Mouse (Mus musculus) liver, postnatal 0 days (tissue): ENCODE results near the gene Dmac2. TPM values are rescaled to one million over a fixed set of nuclear protein-coding genes. Genes with fewer than 3 reads are reported as not detected.

Experiments used
- ATAC-seq: fragments of 200-750 bp; cut with Nextera tagmentation; 2 replicates; pipeline ENCODE4 v1.8.0; 2017; ENCODE audit warnings: mild to moderate bottlenecking, moderate library complexity
- DNase-seq: peaks from one replicate; pipeline ENCODE4 v3.0.0-alpha.2; 2016
- H3K27ac ChIP-seq: fragments of 300-500 bp; sonication (generic); 2 replicates; pipeline ENCODE4 v1.5.1; 2014; ENCODE audit warnings: antibody characterized with exemption, moderate library complexity, mild to moderate bottlenecking, low read depth
- H3K27me3 ChIP-seq: fragments of 300-500 bp; sonication (generic); 2 replicates; pipeline ENCODE4 v1.6.1; 2014; ENCODE audit warnings: low read length, control low read depth, mixed read lengths; ENCODE audit not compliant: insufficient read depth
- H3K36me3 ChIP-seq: fragments of 300-500 bp; sonication (generic); replicated peaks from 2 replicates; pipeline ENCODE4 v1.6.1; 2014; ENCODE audit warnings: mild to moderate bottlenecking, control low read depth, low read length, moderate library complexity, mixed read lengths; ENCODE audit not compliant: insufficient read depth
- H3K4me1 ChIP-seq: fragments of 300-500 bp; sonication (generic); 2 replicates; pipeline ENCODE4 v1.6.1; 2014; ENCODE audit warnings: antibody characterized with exemption, mild to moderate bottlenecking, control low read depth; ENCODE audit not compliant: insufficient read depth
- H3K4me2 ChIP-seq: fragments of 300-500 bp; sonication (generic); 2 replicates; pipeline ENCODE4 v1.6.1; 2014; ENCODE audit warnings: low read depth, mild to moderate bottlenecking, low read length, moderate library complexity, mixed read lengths
- H3K4me3 ChIP-seq: fragments of 300-500 bp; sonication (generic); 2 replicates; pipeline ENCODE4 v1.5.1; 2014; ENCODE audit warnings: low read depth, low read length
- H3K9ac ChIP-seq: fragments of 300-500 bp; sonication (generic); replicated peaks from 2 replicates; pipeline ENCODE4 v1.6.1; 2014; ENCODE audit warnings: mild to moderate bottlenecking, moderate library complexity
- H3K9me3 ChIP-seq: fragments of 300-500 bp; sonication (generic); 2 replicates; pipeline ENCODE4 v1.6.1; 2016; ENCODE audit warnings: mild to moderate bottlenecking, control low read depth, low read length, mixed read lengths
- CTCF ChIP-seq: sonication (generic); IDR thresholded peaks from 2 replicates; pipeline ENCODE4 v1.5.1; 2016; ENCODE audit warnings: antibody characterized with exemption, low read depth
- EP300 ChIP-seq: IDR thresholded peaks from 2 replicates; pipeline ENCODE4 v1.6.1; 2016; ENCODE audit warnings: antibody characterized with exemption, low read depth, mild to moderate bottlenecking
- WGBS: fragments of 180-500 bp; shearing (Covaris S2); extraction: QIAGEN DNeasy Blood & Tissue Kit; methylation state at CpG from one replicate; pipeline ENCODE4 v1.1.7; 2014; ENCODE audit not compliant: insufficient replicate concordance; 5-methylcytosine and 5-hydroxymethylcytosine counted together
- polyA plus RNA-seq: library from polyadenylated mRNA; unstranded; fragments of >200 nt; fragmentation: Nextera tagmentation; extraction: Ambion mirVana; gene quantifications from 2 replicates; pipeline ENCODE4 v1.2.1, GENCODE M21; 2015

Dmac2 gene
- polyA plus RNA-seq, 1 experiment from 2014 or later: 13.7 TPM

DNA sequence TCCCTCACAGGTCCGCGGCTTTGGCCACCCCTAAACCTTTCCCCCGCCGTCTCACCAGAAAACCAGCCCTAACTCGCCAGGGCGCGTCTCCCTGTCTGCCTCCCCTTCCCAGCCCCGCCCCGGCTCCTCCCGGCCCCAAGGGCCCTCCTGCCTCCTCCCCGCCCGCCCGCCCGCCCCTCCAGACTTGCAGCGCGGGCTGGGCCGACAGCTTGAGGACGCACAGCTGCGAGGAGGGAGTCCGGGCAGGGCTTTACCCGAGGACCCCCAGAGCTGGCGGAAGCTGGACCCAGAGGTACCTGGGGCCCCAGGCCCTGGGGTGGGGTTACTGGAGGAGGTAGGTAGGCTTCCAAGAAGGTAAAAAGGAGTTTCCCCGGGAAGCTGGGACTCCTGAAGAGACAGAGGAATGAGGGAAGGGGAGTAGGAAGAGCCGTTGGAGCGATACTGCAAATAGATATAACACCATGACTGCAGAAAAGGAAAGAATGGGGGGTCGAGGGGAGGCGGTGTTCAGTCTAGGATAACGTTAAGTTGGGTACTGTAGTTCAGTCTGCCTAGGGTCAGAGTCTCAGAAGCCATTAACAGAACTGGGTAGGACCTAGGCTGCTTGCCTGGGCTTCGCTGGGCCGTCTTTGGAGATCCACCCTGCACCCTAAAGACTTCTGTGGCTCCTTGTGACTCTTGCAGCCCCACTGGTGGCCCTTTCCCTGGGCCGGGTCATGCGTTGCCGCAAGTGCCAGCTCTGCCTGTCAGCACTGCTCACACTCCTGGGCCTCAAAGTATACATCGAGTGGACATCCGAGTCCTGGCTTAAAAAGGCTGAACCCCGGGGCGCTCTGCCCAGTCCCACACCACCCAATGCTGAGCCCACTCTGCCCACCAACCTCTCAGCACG lies 8.5 kb downstream of the Dmac2 start:
- Histone ChIP-seq H3K27ac (peak overlapping the region; percentile 41), H3K36me3 (peaks cover 45% of the 10 kb centered on the region), H3K9me3 (no peaks in the 10 kb centered on the region), H3K4me2 (peak overlapping the region; percentile 76), H3K9ac (peak overlapping the region; percentile 70), H3K4me1 (peaks cover 28% of the 10 kb centered on the region), H3K27me3 (no peaks in the 10 kb centered on the region), H3K4me3 (peak overlapping the region; percentile 50)
- ATAC-seq (peak; percentile 43), DNase-seq (peak; percentile 75)
- no peak for TF ChIP-seq CTCF
- no peak for TF ChIP-seq EP300
- WGBS: 19% methylated on average over 33 of the region's 38 CpGs

DNA sequence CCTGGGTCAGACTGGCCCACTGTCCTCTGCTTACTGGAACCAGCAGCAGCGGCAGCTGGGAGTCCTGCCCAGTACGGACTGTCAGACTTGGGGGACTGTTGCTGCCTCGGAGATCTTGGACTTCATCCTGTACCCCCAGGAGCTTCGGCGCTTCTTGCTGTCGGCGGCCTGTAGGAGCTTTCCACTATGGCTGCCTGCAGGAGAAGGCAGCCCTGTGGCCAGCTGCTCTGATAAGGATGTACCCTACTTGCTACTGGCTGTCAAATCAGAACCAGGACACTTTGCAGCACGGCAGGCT lies 9.1 kb downstream of the Dmac2 start:
- TF ChIP-seq EP300: no peak
- TF ChIP-seq CTCF: no peak
- WGBS: 61% methylated on average over 8 of the region's 8 CpGs
- no peak for DNase-seq
- Histone ChIP-seq H3K9me3 (no peaks in the 10 kb centered on the region), H3K27me3 (no peaks in the 10 kb centered on the region), H3K36me3 (peaks cover 51% of the 10 kb centered on the region), H3K9ac (peak overlapping the region; percentile 70), H3K4me2 (peak overlapping the region; percentile 76), H3K4me3 (peak overlapping the region; percentile 50), H3K27ac (0 out of 2 replicates have a peak overlapping the region, but pooled peaks have one; percentile 41), H3K4me1 (peaks cover 31% of the 10 kb centered on the region)
- ATAC-seq: no peak

DNA sequence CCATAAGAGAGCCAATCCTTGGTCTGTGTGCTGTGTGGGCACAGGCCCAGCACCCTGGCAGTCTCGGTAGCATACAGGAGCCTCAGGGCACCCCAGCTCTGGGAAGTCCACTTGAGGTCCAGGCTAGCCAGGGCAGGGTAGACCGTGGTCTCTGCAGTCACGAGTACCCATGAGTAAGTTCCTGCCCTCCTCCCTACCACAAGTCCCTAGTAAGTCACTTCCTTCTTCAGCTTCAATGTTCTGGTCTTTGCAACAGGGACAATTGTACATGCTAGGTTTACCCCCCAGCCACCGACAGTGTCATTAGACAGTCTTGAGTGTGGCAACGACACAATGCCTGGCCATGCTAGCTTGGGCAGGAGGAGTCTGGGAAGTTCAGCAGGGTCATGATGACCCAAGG lies 13.5 kb downstream of the Dmac2 start:
- Histone ChIP-seq H3K4me3 (no peak overlapping the region), H3K4me1 (peaks cover 18% of the 10 kb centered on the region), H3K27me3 (no peaks in the 10 kb centered on the region), H3K27ac (peak overlapping the region; percentile 73), H3K9ac (no peak overlapping the region), H3K9me3 (no peaks in the 10 kb centered on the region), H3K4me2 (no peak overlapping the region), H3K36me3 (peaks cover 56% of the 10 kb centered on the region)
- 40% methylated on average over 5 of the region's 5 CpGs for WGBS
- ATAC-seq: peak; percentile 18; the same call in 1 of the 2 replicates
- TF ChIP-seq EP300 (no peak), CTCF (no peak)
- no peak for DNase-seq

DNA sequence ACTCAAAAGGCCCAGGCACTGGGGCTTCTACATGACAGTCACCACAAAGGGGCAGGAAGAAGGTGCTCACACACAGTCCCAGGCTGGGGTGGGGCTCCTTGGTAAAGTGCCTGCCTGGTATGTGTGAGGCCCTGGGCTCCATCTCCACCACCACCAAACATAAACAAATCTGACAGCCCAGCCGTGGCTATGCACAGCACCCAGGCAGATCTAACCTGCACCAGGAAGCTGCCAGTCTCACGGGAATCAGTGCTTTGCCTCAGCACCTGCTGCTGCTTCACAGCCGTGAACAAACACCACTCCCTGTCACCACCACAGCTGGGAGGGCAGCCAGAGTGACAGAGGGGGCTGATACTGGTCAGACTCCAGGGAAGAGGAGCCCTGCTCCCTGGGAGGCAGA lies 17.2 kb downstream of the Dmac2 start:
- 71% methylated on average over 3 of the region's 3 CpGs for WGBS
- TF ChIP-seq EP300 (no peak), CTCF (no peak)
- Histone ChIP-seq H3K9me3 (no peaks in the 10 kb centered on the region), H3K4me2 (no peak overlapping the region), H3K27ac (peak overlapping the region; percentile 73), H3K9ac (no peak overlapping the region; the same call in 1 of the 2 replicates), H3K4me1 (peaks cover 5% of the 10 kb centered on the region; the same call in 1 of the 2 replicates), H3K27me3 (no peaks in the 10 kb centered on the region), H3K36me3 (peaks cover 50% of the 10 kb centered on the region), H3K4me3 (no peak overlapping the region)
- ATAC-seq (peak; percentile 46), DNase-seq (peak; percentile 52)

DNA sequence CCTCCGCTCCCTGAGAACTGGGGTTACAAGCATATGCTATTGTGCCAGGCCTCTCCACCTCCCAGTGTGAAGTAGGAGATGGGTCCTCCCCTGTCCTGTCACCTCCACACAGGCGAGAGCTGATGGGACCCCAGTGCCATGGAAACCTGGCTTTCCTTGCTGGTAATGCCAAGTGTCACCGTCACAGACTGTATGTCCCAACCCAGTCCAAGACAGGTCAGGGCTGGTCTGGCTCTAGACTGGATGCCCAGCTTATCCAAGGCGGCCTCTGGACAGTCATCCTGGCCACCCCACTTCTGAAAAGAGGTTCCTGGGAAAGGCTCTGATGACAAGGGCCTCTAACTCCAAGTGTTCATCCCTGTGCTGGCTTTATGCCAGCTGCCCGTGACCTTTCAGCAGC lies 17.9 kb downstream of the Dmac2 start:
- Histone ChIP-seq H3K27ac (peak overlapping the region; percentile 68), H3K9me3 (no peaks in the 10 kb centered on the region), H3K27me3 (no peaks in the 10 kb centered on the region), H3K4me3 (no peak overlapping the region), H3K4me1 (peaks cover 5% of the 10 kb centered on the region; the same call in 1 of the 2 replicates), H3K4me2 (no peak overlapping the region), H3K9ac (no peak overlapping the region), H3K36me3 (peaks cover 45% of the 10 kb centered on the region)
- 85% methylated on average over 5 of the region's 5 CpGs for whole genome bisulfite sequencing
- ATAC-seq (no peak), DNase-seq (no peak)
- TF ChIP-seq EP300 (no peak), CTCF (no peak)

DNA sequence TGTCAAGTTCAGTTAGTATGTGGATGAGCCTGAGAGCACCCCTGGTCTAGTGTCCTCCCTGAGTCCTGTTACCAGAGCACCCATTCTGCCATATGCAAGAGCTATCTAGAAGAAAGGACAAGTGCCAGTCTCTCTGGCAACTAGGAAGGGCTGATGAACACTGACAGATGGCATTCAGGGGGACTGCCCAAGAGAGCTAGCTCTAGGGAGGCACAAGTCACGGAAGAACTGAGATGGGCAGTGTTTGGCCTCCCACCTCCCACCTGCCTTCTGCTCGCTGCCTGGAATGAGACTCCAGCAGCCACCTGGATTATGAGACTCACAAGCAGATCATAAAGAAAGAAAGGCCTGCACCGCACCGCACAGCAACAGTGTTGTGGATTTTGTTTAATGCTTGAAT lies 20.5 kb downstream of the Dmac2 start:
- no peaks in the 10 kb centered on the region for H3K27me3 ChIP-seq
- H3K36me3 ChIP-seq: peaks cover 28% of the 10 kb centered on the region
- H3K9me3 ChIP-seq: no peaks in the 10 kb centered on the region
- H3K27ac ChIP-seq: no peak overlapping the region
- 86% methylated on average over 4 of the region's 4 CpGs for WGBS
- H3K4me2 ChIP-seq: no peak overlapping the region
- no peak overlapping the region for H3K9ac ChIP-seq
- TF ChIP-seq CTCF: no peak
- no peak for DNase-seq
- no peak overlapping the region for H3K4me3 ChIP-seq
- peaks cover 8% of the 10 kb centered on the region for H3K4me1 ChIP-seq
- no peak for ATAC-seq
